Mouse (Mus musculus): ENCODE data around the gene Palm2.

DNA sequence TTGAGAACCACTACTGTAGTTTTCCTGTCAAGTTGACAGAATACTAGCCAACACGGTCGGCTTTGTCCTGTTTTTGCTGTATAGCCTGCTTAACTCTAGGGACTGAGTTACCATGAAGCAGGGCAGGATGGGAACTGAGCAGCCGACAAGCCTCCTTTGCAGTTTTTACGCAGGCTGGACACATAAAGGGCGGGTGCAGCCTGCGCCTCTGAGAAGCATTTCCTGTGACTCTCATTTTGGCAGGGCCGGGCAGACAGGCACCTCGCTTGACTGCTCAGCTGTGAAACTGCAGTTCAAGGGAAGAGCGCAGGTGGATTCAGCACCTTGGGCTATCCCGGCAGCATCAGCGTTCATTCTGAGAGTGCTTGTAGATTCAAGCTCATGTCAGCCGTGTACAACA is 247.5 kb downstream of the Palm2 start:
- TF ChIP-seq ZNF384 (IDR thresholded peaks at IDR 0.05; ENCODE audit: low read depth, low read length) (no peak), ZC3H11A (IDR thresholded peaks at IDR 0.05; ENCODE audit: borderline replicate concordance, low read depth, low read length) (no peak), HCFC1 (IDR thresholded peaks at IDR 0.05; ENCODE audit: borderline replicate concordance, insufficient read depth, low read length) (no peak)
